Mouse (Mus musculus) urinary bladder, postnatal 10 days (tissue): Measurements from ENCODE around the gene Cuedc1.
"Not testable (repeated sequence)": the region's sequence is repeated elsewhere in the genome, so short reads cannot be mapped to it uniquely, and the experiment has no call there.

Source experiments
- DNase-seq: peaks from one replicate; pipeline ENCODE4 v3.0.0; 2022; ENCODE audit warnings: low spot score

The Cuedc1 gene

GRCm38 (mm10) chr11:88172601-88173325 is 74.9 kb downstream of the Cuedc1 start:
- no peak for DNase-seq

GRCm38 (mm10) chr11:88173386-88174025 is 75.6 kb downstream of the Cuedc1 start:
- no peak for DNase-seq

- DNase-seq: no peak
These were observed 82.7 kb downstream of the Cuedc1 start for GRCm38 (mm10) chr11:88180467-88180958.

GRCm38 (mm10) chr11:88180959-88181619 is 83.2 kb downstream of the Cuedc1 start:
- DNase-seq: no peak

- DNase-seq: no peak
These were observed 86.8 kb downstream of the Cuedc1 start for GRCm38 (mm10) chr11:88184632-88185180.

GRCm38 (mm10) chr11:88186078-88186946 is 88.5 kb downstream of the Cuedc1 start:
- no peak for DNase-seq

- DNase-seq: no peak
These were observed 89.0 kb downstream of the Cuedc1 start for GRCm38 (mm10) chr11:88186947-88187243.

- DNase-seq: no peak
These were observed 89.7 kb downstream of the Cuedc1 start for GRCm38 (mm10) chr11:88187417-88188133.

GRCm38 (mm10) chr11:88188216-88188615 is 90.4 kb downstream of the Cuedc1 start:
- DNase-seq: no peak

- DNase-seq: no peak
These were observed 90.8 kb downstream of the Cuedc1 start for GRCm38 (mm10) chr11:88188635-88189034.

GRCm38 (mm10) chr11:88192595-88192994 is 94.7 kb downstream of the Cuedc1 start:
- no peak for DNase-seq

- no peak for DNase-seq
These were observed 95.4 kb downstream of the Cuedc1 start for GRCm38 (mm10) chr11:88193098-88193823.

- no peak for DNase-seq
These were observed 96.2 kb downstream of the Cuedc1 start for GRCm38 (mm10) chr11:88193824-88194696.

- DNase-seq: not testable (repeated sequence)
These were observed 97.8 kb downstream of the Cuedc1 start for GRCm38 (mm10) chr11:88195699-88196098.

GRCm38 (mm10) chr11:88197153-88197576 is 99.3 kb downstream of the Cuedc1 start:
- DNase-seq: no peak

- no peak for DNase-seq
These were observed 100.4 kb downstream of the Cuedc1 start for GRCm38 (mm10) chr11:88198223-88198622.

GRCm38 (mm10) chr11:88201172-88201571 is 103.3 kb downstream of the Cuedc1 start:
- DNase-seq: no peak

- no peak for DNase-seq
These were observed 104.2 kb downstream of the Cuedc1 start for GRCm38 (mm10) chr11:88202077-88202476.
